Mouse (Mus musculus) ES-Bruce4 (cell line): ENCODE data around the gene Cers6.

Source experiments
- CTCF ChIP-seq: IDR thresholded peaks from one replicate; pipeline ENCODE4 v1.8.1; 2011; ENCODE audit warnings: low read depth, low read length
- EP300 ChIP-seq: IDR thresholded peaks from 2 replicates; pipeline ENCODE4 v1.6.1; 2011; ENCODE audit warnings: low read depth, low read length; ENCODE audit not compliant: insufficient read depth

DNA sequence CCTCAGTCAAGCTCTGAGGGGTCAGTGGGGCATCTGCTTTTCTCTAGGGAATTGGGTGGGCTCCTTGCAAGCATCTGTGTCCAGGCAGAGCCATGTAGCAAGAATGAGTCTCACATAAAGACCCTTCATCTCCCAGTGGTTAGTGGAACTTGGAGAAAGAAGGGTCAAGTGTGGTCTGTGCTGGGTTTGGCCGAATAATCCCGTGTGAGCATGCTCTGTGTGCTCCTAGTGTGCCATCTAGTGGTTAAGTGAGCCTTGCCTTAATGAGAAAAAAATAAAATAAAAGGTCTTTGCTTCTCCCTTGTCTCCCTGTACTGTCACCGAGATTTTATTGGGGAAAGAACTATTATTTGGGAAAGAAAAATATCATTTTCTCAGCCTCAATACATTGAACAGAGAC is 239.5 kb downstream of the Cers6 start:
- no peak for TF ChIP-seq EP300
- peak; percentile 48 for TF ChIP-seq CTCF
